Mouse (Mus musculus) adrenal gland, adult 8-10 months (tissue): ENCODE measurements at regions not wholly inside any gene's neighbourhood (a gene's known extent, or its start where the extent isn't known, plus 50 kb on each side); places are given as distances from the start of the nearest gene placed in this dataset.

Source experiments
- DNase-seq: peaks from one replicate; pipeline ENCODE4 v3.0.0; 2022

- no peak for DNase-seq
Measured at GRCm38 (mm10) chr8:8758283-8758682, 68.0 kb upstream of the Arglu1 start.

- no peak for DNase-seq
Measured at GRCm38 (mm10) chr8:8751208-8751607, 60.9 kb upstream of the Arglu1 start.

- DNase-seq: no peak
Measured at GRCm38 (mm10) chr8:8746691-8747090, 56.4 kb upstream of the Arglu1 start.

- DNase-seq: no peak
Measured at GRCm38 (mm10) chr8:8745615-8746285, 55.4 kb upstream of the Arglu1 start.
